Mouse (Mus musculus): ENCODE results near the gene Fnd3c2. TPM values are rescaled to one million over a fixed set of nuclear protein-coding genes. Genes with fewer than 3 reads are reported as not detected.
A peak's percentile ranks its signal among the peaks of the same experiment; 100 is the strongest.

Fnd3c2 gene
- polyA plus RNA-seq, 1 experiment, result not detected

DNA sequence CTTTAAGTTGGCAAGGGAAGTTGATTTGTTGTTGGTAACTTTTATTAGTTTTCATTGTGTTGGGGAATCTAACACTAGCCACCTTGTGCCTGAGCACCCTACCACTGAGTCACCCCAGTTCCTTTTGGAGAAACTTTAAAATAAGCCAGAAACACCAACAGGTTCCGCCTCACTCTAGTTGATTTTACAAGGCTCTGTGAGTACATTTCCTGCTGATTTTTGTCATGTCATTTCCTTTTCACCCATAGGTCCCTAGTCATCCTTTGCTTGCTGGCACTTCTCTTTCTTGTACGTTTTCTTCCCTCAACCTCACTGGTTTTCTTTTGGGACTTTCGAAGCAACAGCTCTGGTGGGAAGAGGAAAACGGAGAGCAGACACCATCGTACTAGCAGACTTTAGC is 65.8 kb downstream of the Fnd3c2 start:
- WGBS, result 35% methylated on average over 5 of the region's 5 CpGs
- Histone ChIP-seq H3K4me1 (ENCODE audit: control insufficient read depth, insufficient read depth, low read length) (no peaks in the 10 kb centered on the region), H3K27ac (ENCODE audit: insufficient read depth, low read depth, low read length) (no peak overlapping the region), H3K4me3 (ENCODE audit: insufficient read depth, low read depth, low read length) (no peak overlapping the region)
- TF ChIP-seq POLR2A (IDR thresholded peaks at IDR 0.05; ENCODE audit: insufficient read depth, low read depth, low read length) (no peak), CTCF (IDR thresholded peaks at IDR 0.05; ENCODE audit: insufficient read depth, low read depth, low read length) (no peak)

DNA sequence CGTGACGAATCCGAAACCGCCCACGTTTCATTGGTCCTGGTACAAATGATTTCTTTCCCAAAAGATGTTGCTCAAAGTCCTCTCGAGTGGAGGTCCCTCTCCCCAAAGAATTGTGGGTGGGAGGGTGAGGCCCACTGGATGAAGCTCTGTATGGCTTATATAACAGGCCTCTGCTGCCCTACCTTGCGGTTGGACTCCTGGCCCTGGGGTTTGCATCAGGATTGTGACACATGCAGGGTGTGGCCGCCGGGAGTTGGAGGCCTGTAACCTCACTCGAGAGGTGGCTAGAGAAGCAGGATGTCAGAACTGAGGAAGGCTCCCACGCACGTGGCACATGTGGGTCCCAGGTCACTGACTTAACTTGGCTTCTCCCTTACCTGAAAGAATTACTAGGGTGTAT is 67.4 kb downstream of the Fnd3c2 start:
- 20% methylated on average over 12 of the region's 12 CpGs for WGBS
- Histone ChIP-seq H3K4me3 (ENCODE audit: insufficient read depth, low read depth, low read length) (peak overlapping the region; percentile 71), H3K27ac (ENCODE audit: insufficient read depth, low read depth, low read length) (peak overlapping the region; percentile 54), H3K4me1 (ENCODE audit: control insufficient read depth, insufficient read depth, low read length) (no peaks in the 10 kb centered on the region)
- no peak for TF ChIP-seq POLR2A (IDR thresholded peaks at IDR 0.05; ENCODE audit: insufficient read depth, low read depth, low read length)
- TF ChIP-seq CTCF (IDR thresholded peaks at IDR 0.05; ENCODE audit: insufficient read depth, low read depth, low read length), result no peak

DNA sequence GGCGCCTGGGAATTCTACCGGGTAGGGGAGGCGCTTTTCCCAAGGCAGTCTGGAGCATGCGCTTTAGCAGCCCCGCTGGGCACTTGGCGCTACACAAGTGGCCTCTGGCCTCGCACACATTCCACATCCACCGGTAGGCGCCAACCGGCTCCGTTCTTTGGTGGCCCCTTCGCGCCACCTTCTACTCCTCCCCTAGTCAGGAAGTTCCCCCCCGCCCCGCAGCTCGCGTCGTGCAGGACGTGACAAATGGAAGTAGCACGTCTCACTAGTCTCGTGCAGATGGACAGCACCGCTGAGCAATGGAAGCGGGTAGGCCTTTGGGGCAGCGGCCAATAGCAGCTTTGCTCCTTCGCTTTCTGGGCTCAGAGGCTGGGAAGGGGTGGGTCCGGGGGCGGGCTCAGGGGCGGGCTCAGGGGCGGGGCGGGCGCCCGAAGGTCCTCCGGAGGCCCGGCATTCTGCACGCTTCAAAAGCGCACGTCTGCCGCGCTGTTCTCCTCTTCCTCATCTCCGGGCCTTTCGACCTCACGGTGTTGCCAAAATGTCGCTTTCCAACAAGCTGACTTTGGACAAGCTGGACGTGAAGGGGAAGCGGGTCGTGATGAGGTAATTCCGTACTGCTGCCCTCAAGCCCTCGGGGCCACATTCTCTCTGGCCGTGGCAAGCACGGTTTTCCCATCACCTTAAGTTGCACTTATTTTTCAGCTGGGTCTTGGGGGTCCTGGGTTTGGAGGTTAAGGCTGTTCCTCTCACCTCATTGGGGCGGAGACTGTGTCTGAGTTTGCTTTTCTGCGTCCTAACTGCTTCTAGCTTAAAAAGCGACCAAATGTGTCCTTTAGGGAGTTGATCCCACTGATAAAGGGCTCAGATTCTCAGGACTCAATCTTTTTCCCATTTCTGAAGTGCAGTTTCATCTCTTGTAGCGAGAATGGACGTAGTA is 68.2 kb downstream of the Fnd3c2 start, which contains the start of gene Pgk1:
TSS of gene Pgk1 (plus strand) at position 388 of the 937 bp plus-strand sequence.
- Histone ChIP-seq H3K4me1 (ENCODE audit: control insufficient read depth, insufficient read depth, low read length) (no peaks in the 10 kb centered on the region), H3K27ac (ENCODE audit: insufficient read depth, low read depth, low read length) (peak within 1 kb of the TSS; percentile 86), H3K4me3 (ENCODE audit: insufficient read depth, low read depth, low read length) (peak within 1 kb of the TSS; percentile 71)
- 16% methylated on average over 55 of the region's 55 CpGs for WGBS
- TF ChIP-seq CTCF (IDR thresholded peaks at IDR 0.05; ENCODE audit: insufficient read depth, low read depth, low read length) (no peak), POLR2A (IDR thresholded peaks at IDR 0.05; ENCODE audit: insufficient read depth, low read depth, low read length) (0 out of 2 replicates have a peak, but pooled peaks have one; percentile 8)

DNA sequence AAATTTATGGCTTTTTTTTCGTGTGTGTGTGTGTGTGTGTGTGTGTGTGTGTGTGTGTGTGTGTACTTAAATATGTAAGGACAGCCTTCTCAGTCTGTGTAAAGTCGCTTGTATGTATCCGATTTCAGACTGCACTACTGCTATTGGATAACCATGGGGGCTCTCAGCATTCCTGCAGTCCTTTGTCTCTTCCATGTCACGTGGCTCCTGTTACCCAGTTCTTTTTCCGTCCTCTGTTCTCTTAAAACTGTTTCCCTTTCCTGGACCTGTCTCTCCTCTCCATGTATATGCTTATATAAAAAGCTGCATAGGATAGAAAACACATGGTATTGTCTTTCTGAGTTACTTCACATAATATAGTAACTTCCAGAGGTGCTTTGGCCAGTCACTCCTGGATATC is 69.5 kb downstream of the Fnd3c2 start:
- H3K4me3 ChIP-seq (ENCODE audit: insufficient read depth, low read depth, low read length), result no peak overlapping the region
- 29% methylated on average over 5 of the region's 5 CpGs for WGBS
- TF ChIP-seq CTCF (IDR thresholded peaks at IDR 0.05; ENCODE audit: insufficient read depth, low read depth, low read length) (no peak), POLR2A (IDR thresholded peaks at IDR 0.05; ENCODE audit: insufficient read depth, low read depth, low read length) (no peak)
- H3K27ac ChIP-seq (ENCODE audit: insufficient read depth, low read depth, low read length), result no peak overlapping the region
- H3K4me1 ChIP-seq (ENCODE audit: control insufficient read depth, insufficient read depth, low read length), result no peaks in the 10 kb centered on the region

Other genes with a start within 250 kb of the Fnd3c2 start
- not detected in 2 replicates for gene Magt1, start 243.5 kb downstream of the Fnd3c2 start, polyA plus RNA-seq (2012; ENCODE audit: insufficient read depth, insufficient read length, low replicate concordance, missing spikeins)
- gene Cox7b, start 239.7 kb downstream of the Fnd3c2 start, polyA plus RNA-seq (2012; ENCODE audit: insufficient read depth, insufficient read length, low replicate concordance, missing spikeins), result not detected in 2 replicates
- gene Atp7a, start 228.1 kb downstream of the Fnd3c2 start, polyA plus RNA-seq (2012; ENCODE audit: insufficient read depth, insufficient read length, low replicate concordance, missing spikeins), result not detected in 2 replicates
- not detected in 2 replicates for gene Tlr13, start 112.2 kb downstream of the Fnd3c2 start, polyA plus RNA-seq (2012; ENCODE audit: insufficient read depth, insufficient read length, low replicate concordance, missing spikeins)
- 254 TPM in 1 of 2 replicates, not detected in the other for gene Pgk1, start 68.3 kb downstream of the Fnd3c2 start, polyA plus RNA-seq (2012; ENCODE audit: insufficient read depth, insufficient read length, low replicate concordance, missing spikeins)
- not detected in 2 replicates for gene Taf9b, start 34.2 kb downstream of the Fnd3c2 start, polyA plus RNA-seq (2012; ENCODE audit: insufficient read depth, insufficient read length, low replicate concordance, missing spikeins)
- gene Fndc3c1, start 230.0 kb upstream of the Fnd3c2 start, polyA plus RNA-seq (2012; ENCODE audit: insufficient read depth, insufficient read length, low replicate concordance, missing spikeins), result not detected in 2 replicates